Mouse (Mus musculus) cerebellum, adult 2 months (tissue): ENCODE data around the gene Fbxl17.

Source experiments
- CTCF ChIP-seq: fragments of 200-500 bp; IDR thresholded peaks from 2 replicates; pipeline ENCODE4 v1.5.1; 2011; ENCODE audit warnings: low read depth, mild to moderate bottlenecking, control low read depth, low read length, moderate library complexity, borderline replicate concordance; ENCODE audit not compliant: insufficient read depth
- POLR2A ChIP-seq: fragments of 200-500 bp; IDR thresholded peaks from 2 replicates; pipeline ENCODE4 v1.6.1; 2011; ENCODE audit warnings: low read length, control low read depth, borderline replicate concordance; ENCODE audit not compliant: insufficient read depth

GRCm38 (mm10) chr17:63159196-63159595, 340.6 kb downstream of the Fbxl17 start:
- TF ChIP-seq CTCF (no peak), POLR2A (no peak)
